Mouse (Mus musculus) neutrophil, adult 5-6 weeks (primary cell): ENCODE measurements around the gene Zfp804a. TPM values are rescaled to one million over a fixed set of nuclear protein-coding genes. Genes with fewer than 3 reads are reported as not detected.

Experiments used
- ATAC-seq: fragments of 151-379, 151-347 bp; 2 replicates; pipeline ENCODE4 v1.8.0; 2017; ENCODE audit warnings: mild to moderate bottlenecking, moderate TSS enrichment; ENCODE audit not compliant: insufficient number of reproducible peaks, poor library complexity, low FRiP score, severe bottlenecking; ENCODE audit errors: extremely low read depth
- total RNA-seq: library from RNA; stranded (forward); fragments of 200-1000 nt; gene quantifications from 2 replicates; pipeline ENCODE4 v1.2.3, GENCODE M21; 2017

Gene Zfp804a
- total RNA-seq, 1 experiment from 2014 or later = not detected

DNA sequence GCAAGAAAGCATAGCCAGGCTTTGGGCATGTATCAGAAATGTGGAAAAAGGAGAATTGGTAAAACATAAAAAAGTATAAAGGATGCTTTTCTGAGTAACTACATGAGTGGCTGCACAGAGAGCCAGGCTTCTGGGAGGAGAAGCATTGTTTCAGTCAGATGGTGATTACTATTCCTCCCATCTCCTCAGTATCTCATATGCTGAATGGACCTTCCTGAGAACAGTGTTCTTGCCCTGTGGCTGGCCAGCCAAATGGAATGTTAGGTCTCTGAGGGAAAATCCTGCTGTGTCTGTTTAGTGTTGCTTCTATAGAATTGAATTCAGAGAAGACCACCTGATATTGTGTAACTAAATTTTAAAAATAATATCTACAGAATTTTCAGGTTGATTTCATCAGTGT, 193.0 kb downstream of the Zfp804a start:
- no peak for ATAC-seq

DNA sequence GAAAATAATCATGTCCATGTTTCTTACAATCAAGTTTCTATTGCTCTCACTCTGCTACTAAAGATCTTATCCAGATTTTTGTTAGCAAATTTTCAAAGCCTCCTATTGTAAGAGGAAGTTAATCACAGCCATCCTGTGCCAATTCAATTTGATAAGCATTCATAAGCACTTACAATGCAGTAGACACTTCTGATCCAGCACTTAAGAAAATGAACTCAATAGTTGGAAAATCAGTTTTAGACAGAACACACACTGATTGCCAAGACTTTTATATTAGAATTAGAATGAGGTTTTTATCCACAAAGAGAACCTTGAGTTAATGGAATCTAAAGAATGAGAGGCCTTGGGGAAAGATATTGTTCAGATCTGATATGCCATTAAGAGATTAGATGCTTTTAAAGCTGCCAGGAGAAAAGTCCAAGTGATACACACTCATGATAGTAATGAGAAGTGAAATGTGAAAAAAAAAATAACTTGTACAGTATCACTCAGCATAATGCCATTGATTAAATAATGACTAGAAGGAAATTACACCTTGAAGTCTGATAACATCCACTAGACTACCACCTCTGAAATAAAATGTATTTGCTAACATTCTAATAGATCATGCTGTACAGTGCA, 194.0 kb downstream of the Zfp804a start:
- ATAC-seq = no peak

DNA sequence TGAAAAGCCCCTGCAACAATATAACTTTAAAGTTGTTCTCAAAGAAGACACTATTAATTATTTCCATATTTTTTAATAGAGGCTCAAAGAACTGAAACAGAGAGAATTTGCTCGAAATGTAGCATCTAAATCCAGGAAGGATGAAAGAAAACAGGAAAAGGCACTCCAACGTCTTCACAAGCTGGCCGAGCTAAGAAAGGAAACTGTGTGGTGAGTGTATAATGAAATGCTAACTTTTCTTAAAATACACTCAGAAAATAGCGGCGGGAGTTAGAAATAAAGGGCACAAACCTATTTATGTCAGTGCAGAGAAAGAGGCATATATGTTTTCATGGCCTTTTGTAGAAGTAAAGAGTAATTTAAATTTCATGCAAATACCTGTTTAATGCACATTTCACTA, 200.4 kb downstream of the Zfp804a start:
- no peak for ATAC-seq

DNA sequence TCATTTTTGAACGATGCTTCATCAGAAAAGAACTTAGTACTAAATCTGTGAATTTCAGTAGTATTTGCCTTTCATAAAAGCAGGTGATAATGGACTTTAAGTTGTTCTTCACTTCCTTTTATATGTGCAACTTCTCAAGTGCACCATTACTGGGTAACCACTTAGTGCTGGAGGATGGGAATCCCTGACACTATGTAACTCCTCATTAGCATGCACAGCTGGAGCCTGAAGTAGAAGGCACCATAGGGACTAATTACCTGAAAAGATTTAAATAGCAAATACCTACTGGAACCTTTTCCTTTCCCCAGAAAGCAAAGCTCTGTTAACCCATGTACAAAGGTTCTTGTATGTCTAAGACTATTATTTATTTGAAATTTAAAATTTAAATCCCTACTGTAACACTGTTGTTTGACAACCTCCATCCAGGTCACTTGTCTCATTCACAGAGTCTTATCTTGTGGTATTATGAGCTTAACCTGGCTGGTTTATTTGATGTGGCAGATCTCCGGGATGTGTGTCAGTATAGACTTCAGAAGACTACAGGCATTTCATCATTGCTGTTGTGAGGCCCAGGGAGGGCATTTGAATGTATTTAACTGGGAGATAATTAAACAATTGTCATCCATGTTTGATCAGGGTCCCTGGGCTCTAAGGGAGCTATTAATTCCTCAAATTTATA, 229.7 kb downstream of the Zfp804a start:
- no peak for ATAC-seq

DNA sequence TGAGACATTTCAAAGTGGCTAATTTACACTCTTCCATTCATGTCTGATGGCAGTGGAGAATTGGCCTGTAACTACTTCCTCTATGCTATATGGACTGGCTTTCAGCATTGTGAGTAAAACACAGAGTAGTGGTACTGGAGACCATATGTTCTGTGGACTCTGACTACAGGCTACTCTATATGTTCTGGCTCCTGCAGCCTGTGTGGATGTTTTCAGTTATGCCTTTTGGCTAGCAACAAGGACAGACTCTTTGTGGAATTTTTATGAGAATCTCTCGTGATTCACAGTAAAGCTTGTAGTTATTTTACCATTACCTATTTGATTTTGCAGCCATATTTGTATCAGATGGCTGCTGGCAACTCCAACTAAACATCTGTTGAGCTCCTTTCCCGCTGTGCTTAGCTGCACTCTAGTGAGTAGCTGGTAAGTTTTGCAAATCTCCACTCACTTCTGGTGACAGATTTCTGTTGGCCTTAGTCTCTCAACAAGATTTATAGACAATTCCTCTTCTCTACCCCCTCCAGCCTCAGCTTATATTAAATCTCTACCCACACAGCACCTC, 242.0 kb downstream of the Zfp804a start:
- no peak for ATAC-seq
